Mouse (Mus musculus) intestine, embryonic 14.5 days (tissue): ENCODE measurements at regions not wholly inside any gene's neighbourhood (a gene's known extent, or its start where the extent isn't known, plus 50 kb on each side); places are given as distances from the start of the nearest gene placed in this dataset.

Experiments
- ATAC-seq: fragments of 200-750 bp; cut with Nextera tagmentation; replicated peaks from 2 replicates; pipeline ENCODE4 v1.8.0; 2017; ENCODE audit warnings: low read depth, moderate number of reproducible peaks, moderate TSS enrichment, moderate library complexity; ENCODE audit not compliant: low FRiP score, low TSS enrichment
- DNase-seq: peaks from one replicate; pipeline ENCODE4 v3.0.0-alpha.2; 2018; ENCODE audit warnings: low spot score
- H3K27ac ChIP-seq: fragments of 300-500 bp; sonication (generic); 2 replicates; pipeline ENCODE4 v1.5.1; 2014; ENCODE audit warnings: low read depth, mild to moderate bottlenecking, control low read depth
- H3K27me3 ChIP-seq: fragments of 300-500 bp; sonication (generic); replicated peaks from 2 replicates; pipeline ENCODE4 v1.6.1; 2014; ENCODE audit warnings: low read length, control low read depth; ENCODE audit not compliant: control insufficient read depth, insufficient read depth
- H3K36me3 ChIP-seq: fragments of 300-500 bp; sonication (generic); 2 replicates; pipeline ENCODE4 v1.6.1; 2014; ENCODE audit warnings: low read length, control low read depth; ENCODE audit not compliant: control insufficient read depth, insufficient read depth
- H3K4me1 ChIP-seq: fragments of 300-500 bp; sonication (generic); replicated peaks from 2 replicates; pipeline ENCODE4 v1.6.1; 2014; ENCODE audit warnings: low read length, control low read depth, mixed read lengths; ENCODE audit not compliant: control insufficient read depth, insufficient read depth
- H3K4me2 ChIP-seq: fragments of 300-500 bp; sonication (generic); 2 replicates; pipeline ENCODE4 v1.6.1; 2014; ENCODE audit warnings: low read length
- H3K4me3 ChIP-seq: fragments of 300-500 bp; sonication (generic); 2 replicates; pipeline ENCODE4 v1.5.1; 2014; ENCODE audit warnings: low read depth, low read length, control low read depth, mixed read lengths
- H3K9ac ChIP-seq: fragments of 300-500 bp; sonication (generic); 2 replicates; pipeline ENCODE4 v1.6.1; 2014; ENCODE audit warnings: mild to moderate bottlenecking, low read length
- H3K9me3 ChIP-seq: fragments of 300-500 bp; sonication (generic); 2 replicates; pipeline ENCODE4 v1.6.1; 2016; ENCODE audit warnings: low read length, control low read depth; ENCODE audit not compliant: control insufficient read depth
- WGBS: fragments of 180-500 bp; shearing (Covaris S2); extraction: QIAGEN DNeasy Blood & Tissue Kit; methylation state at CpG from one replicate; pipeline ENCODE4 v1.1.7; 2014; 5-methylcytosine and 5-hydroxymethylcytosine counted together

DNA sequence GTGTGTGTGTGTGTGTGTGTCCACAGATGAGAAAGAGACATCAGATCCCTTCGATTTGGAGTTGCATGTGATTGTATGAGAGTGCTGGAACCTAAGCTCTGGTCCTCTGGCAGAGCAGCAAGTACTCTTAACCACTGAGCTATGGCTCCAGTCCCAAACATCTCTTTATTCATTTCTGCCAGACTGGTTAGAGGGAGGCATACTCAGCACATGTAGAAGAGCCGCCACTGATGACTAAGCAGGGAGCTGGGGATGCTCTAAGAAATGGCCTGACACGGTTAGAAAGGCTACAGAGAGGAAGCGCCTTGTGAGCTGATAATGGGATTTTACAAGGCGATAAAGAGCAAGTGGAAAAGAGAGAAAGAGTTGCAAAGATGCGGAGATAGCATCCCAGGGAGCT, 287.3 kb upstream of the Castor2 start:
- no peaks in the 10 kb centered on the region for H3K4me1 ChIP-seq
- no peak overlapping the region for H3K4me3 ChIP-seq
- H3K36me3 ChIP-seq = no peaks in the 10 kb centered on the region
- H3K4me2 ChIP-seq = no peak overlapping the region
- no peak for ATAC-seq
- H3K9me3 ChIP-seq = no peaks in the 10 kb centered on the region
- no peak overlapping the region for H3K9ac ChIP-seq
- H3K27ac ChIP-seq = no peak overlapping the region
- no peak for DNase-seq
- WGBS = 59% methylated on average over 6 of the region's 6 CpGs
- H3K27me3 ChIP-seq = no peaks in the 10 kb centered on the region

DNA sequence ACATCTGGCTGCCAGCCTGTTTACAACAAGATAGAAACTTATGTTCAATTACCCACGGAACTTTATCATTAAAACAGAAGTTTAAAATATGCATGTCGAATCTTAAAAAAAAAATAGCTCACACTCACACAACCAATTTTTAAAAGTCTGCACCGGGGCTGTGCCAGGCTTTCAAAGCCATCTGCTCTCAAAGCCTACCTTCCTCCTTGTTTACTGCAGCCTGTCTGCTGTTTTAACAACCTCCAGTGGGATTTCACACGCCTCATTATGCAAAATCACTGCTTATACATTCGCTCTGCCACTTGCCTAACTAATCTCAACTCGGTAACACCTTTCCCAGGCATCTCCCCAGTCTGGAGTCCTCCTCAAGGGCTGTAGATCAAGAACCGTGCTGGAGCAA, 292.6 kb upstream of the Castor2 start:
- WGBS = 41% methylated on average over 7 of the region's 7 CpGs
- ATAC-seq (no peak), DNase-seq (no peak)

DNA sequence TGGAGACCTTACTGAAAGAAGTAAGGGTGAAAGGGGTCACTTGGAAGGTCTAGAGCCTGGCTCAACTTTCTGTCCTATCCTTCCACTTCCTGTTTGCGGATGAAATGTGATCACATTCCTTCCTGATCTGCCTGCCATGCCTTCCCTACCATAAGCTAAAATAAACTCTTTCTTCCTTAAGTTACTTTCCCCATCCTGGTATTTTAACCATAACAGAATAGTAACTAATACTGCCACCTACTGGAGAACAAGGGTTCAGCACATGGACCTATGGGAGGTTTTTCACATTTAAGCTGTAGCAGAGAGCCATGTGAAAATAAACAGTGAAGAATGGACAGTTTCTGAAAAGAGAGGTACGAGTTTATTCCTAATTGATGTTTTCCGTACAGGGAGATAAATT, 297.5 kb upstream of the Castor2 start:
- no peaks in the 10 kb centered on the region for H3K27me3 ChIP-seq
- ATAC-seq (no peak), DNase-seq (no peak)
- H3K4me3 ChIP-seq = no peak overlapping the region
- 86% methylated on average over 3 of the region's 3 CpGs for WGBS
- H3K4me1 ChIP-seq = no peaks in the 10 kb centered on the region
- H3K9ac ChIP-seq = no peak overlapping the region
- H3K36me3 ChIP-seq = no peaks in the 10 kb centered on the region
- no peak overlapping the region for H3K4me2 ChIP-seq
- H3K9me3 ChIP-seq = 0 out of 2 replicates have a peak, but pooled peaks cover 5% of the 10 kb centered on the region
- no peak overlapping the region for H3K27ac ChIP-seq

More for the DNA sequence above, 292.6 kb upstream of the Castor2 start:
- Histone ChIP-seq H3K4me1 (no peaks in the 10 kb centered on the region), H3K27me3 (no peaks in the 10 kb centered on the region), H3K4me3 (no peak overlapping the region), H3K9ac (no peak overlapping the region), H3K27ac (no peak overlapping the region), H3K36me3 (no peaks in the 10 kb centered on the region), H3K9me3 (no peaks in the 10 kb centered on the region), H3K4me2 (no peak overlapping the region)

DNA sequence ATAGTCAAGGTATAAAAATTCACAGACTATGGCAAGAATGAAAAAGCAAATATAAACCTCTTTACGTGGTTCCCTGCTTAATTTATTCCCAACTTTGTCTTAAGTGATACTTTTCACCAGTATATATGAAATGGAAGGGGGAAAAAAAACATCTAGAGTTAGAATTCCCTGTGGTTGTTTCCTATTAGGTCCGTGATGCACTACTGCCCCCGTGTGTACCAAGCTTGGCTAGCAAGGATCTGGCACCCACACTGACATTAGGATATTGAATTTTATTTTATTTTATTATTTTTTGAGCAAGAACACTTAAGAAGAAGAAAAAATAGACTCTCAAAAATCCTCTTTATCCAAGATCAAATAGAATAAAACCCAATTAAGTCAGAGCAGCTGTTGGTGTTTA, 303.9 kb upstream of the Castor2 start:
- Histone ChIP-seq H3K4me3 (no peak overlapping the region), H3K27ac (no peak overlapping the region), H3K27me3 (no peaks in the 10 kb centered on the region), H3K4me1 (no peaks in the 10 kb centered on the region), H3K9me3 (0 out of 2 replicates have a peak, but pooled peaks cover 6% of the 10 kb centered on the region), H3K9ac (no peak overlapping the region), H3K4me2 (no peak overlapping the region), H3K36me3 (no peaks in the 10 kb centered on the region)
- ATAC-seq = no peak
- DNase-seq = peak; percentile 77
- 34% methylated on average over 3 of the region's 3 CpGs for WGBS

DNA sequence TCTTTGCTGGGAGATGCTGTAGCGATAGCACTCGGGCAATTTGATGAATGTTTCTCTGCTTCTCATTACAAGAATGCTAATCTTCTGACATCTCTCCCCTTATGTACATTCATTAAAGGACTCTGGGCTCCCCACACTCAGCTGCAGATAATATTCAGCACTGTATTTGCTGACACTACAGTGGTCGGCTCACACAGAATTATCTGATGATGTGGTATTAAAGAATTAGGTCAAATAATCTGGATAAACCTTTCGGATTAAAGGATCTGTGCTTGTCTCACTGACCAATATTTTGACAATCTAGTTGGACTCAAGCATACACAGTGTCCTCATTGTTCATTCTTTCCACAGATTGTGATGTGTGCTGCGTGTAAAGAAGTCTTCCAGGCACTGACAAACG, 308.8 kb upstream of the Castor2 start:
- Histone ChIP-seq H3K9ac (no peak overlapping the region), H3K36me3 (no peaks in the 10 kb centered on the region), H3K4me2 (no peak overlapping the region), H3K27ac (no peak overlapping the region), H3K4me1 (no peaks in the 10 kb centered on the region), H3K27me3 (no peaks in the 10 kb centered on the region), H3K4me3 (no peak overlapping the region), H3K9me3 (no peaks in the 10 kb centered on the region)
- 65% methylated on average over 6 of the region's 6 CpGs for WGBS
- no peak for ATAC-seq
- DNase-seq = no peak

DNA sequence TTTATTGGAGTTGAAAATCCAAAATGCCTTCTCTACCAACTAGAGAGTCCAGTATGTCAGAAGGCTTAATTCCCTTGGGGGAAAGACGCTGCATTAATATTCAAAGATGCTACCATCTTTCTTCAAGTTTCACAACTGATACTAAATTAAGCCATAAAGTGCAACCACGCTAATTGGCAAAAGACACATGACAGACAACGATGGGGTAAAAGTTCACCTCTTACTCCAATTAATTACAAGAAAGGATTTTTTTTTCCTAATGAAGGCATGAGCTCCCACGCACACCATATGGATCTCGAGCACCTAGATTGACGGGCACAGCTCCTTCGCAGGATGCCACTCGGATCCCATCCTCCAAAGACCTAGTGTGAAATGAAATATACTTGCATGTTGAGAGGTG, 311.5 kb upstream of the Castor2 start:
- Histone ChIP-seq H3K36me3 (no peaks in the 10 kb centered on the region), H3K4me1 (no peaks in the 10 kb centered on the region), H3K9me3 (no peaks in the 10 kb centered on the region), H3K4me3 (no peak overlapping the region), H3K27me3 (no peaks in the 10 kb centered on the region), H3K4me2 (no peak overlapping the region), H3K9ac (no peak overlapping the region), H3K27ac (no peak overlapping the region)
- DNase-seq = no peak
- WGBS = 93% methylated on average over 8 of the region's 8 CpGs
- no peak for ATAC-seq

DNA sequence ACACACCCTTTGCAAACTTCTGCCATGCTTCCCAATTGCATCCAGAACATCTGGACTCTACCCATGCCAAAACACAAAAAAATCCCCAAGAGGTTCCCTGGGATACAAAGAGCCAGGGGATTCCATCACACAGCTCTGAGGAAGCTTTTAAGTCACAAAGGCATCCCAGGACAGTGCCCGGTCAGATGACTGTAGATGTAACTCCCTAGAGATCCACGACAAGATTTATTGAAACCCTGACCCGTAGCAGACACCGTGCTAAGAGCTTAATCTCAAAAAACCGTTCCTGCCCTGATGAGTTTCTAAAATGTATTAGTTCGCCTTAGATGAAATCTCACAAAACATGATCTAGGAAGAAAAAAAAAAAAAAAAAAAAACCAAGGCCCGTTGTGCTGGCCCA, 312.0 kb upstream of the Castor2 start:
- H3K27ac ChIP-seq = no peak overlapping the region
- H3K36me3 ChIP-seq = no peaks in the 10 kb centered on the region
- H3K4me1 ChIP-seq = no peaks in the 10 kb centered on the region
- no peaks in the 10 kb centered on the region for H3K27me3 ChIP-seq
- DNase-seq = no peak
- H3K9me3 ChIP-seq = no peaks in the 10 kb centered on the region
- no peak overlapping the region for H3K4me2 ChIP-seq
- 65% methylated on average over 7 of the region's 7 CpGs for WGBS
- H3K4me3 ChIP-seq = no peak overlapping the region
- no peak for ATAC-seq
- H3K9ac ChIP-seq = no peak overlapping the region

DNA sequence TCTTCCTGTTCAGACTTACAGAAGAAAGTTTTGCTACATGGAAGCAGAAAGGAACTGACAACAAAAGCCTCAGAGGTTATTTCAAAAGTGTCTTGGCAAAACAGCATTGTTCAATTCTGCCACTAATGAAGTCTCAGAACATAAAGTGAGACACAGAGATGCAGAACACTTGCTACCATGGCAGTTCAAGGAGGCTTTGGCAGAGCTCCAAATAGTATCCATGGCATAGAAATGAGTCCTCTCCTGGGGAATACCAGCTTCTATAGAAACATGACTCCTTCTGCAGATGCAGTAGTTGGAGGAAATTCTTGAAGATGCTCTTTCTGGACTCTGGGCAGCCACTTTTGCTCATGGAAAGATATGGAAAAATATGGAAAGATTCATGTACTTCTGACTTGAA, 322.9 kb upstream of the Castor2 start:
- no peaks in the 10 kb centered on the region for H3K4me1 ChIP-seq
- H3K9ac ChIP-seq = no peak overlapping the region
- H3K4me3 ChIP-seq = no peak overlapping the region
- DNase-seq = no peak
- no peaks in the 10 kb centered on the region for H3K36me3 ChIP-seq
- no peak for ATAC-seq
- H3K27ac ChIP-seq = no peak overlapping the region
- H3K4me2 ChIP-seq = no peak overlapping the region
- no peaks in the 10 kb centered on the region for H3K27me3 ChIP-seq
- H3K9me3 ChIP-seq = no peaks in the 10 kb centered on the region

DNA sequence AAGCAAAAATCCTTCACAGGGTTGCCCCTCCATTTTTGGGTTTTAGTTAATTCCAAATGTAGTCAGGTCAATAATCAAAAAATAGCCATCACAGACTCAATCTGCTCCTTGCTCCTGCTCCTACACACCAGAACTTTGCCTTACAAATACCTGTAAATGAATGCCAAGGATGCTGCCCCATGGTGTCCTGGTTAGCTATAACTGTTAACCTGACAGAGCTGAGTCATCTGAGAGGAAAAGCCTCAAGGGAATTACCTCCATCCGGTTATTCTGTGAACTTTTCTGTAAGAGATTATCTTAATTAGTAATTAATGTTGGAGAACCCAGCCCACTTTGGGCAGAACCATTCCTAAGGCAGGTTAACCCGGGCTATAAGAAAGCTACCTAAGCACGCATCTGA, 325.4 kb upstream of the Castor2 start:
- Histone ChIP-seq H3K9me3 (no peaks in the 10 kb centered on the region), H3K27ac (no peak overlapping the region), H3K27me3 (no peaks in the 10 kb centered on the region), H3K4me1 (no peaks in the 10 kb centered on the region), H3K9ac (no peak overlapping the region), H3K4me2 (no peak overlapping the region), H3K36me3 (no peaks in the 10 kb centered on the region), H3K4me3 (no peak overlapping the region)
- WGBS = 83% methylated on average over 3 of the region's 3 CpGs
- DNase-seq = no peak
- ATAC-seq = no peak
